Mouse (Mus musculus) heart, embryonic 11.5 days (tissue): ENCODE measurements around the gene Rnf150. TPM values are rescaled to one million over a fixed set of nuclear protein-coding genes. Genes with fewer than 3 reads are reported as not detected.

Source experiments
- ATAC-seq: fragments of 200-750 bp; cut with Nextera tagmentation; replicated peaks from 2 replicates; pipeline ENCODE4 v1.8.0; 2017; ENCODE audit warnings: moderate library complexity; ENCODE audit not compliant: insufficient number of reproducible peaks, low FRiP score, low TSS enrichment
- H3K27ac ChIP-seq: fragments of 300-500 bp; sonication (generic); 2 replicates; pipeline ENCODE4 v1.5.1; 2014; ENCODE audit warnings: mild to moderate bottlenecking, low read depth, low read length
- H3K27me3 ChIP-seq: fragments of 300-500 bp; sonication (generic); 2 replicates; pipeline ENCODE4 v1.6.1; 2014; ENCODE audit warnings: mild to moderate bottlenecking, low read length, mixed read lengths; ENCODE audit not compliant: control insufficient read depth, insufficient read depth
- H3K36me3 ChIP-seq: fragments of 300-500 bp; sonication (generic); 2 replicates; pipeline ENCODE4 v1.6.1; 2014; ENCODE audit warnings: mild to moderate bottlenecking, low read length, moderate library complexity, mixed read lengths; ENCODE audit not compliant: control insufficient read depth, insufficient read depth
- H3K4me1 ChIP-seq: fragments of 300-500 bp; sonication (generic); 2 replicates; pipeline ENCODE4 v1.6.1; 2014; ENCODE audit warnings: low read length; ENCODE audit not compliant: control insufficient read depth, insufficient read depth
- H3K4me2 ChIP-seq: fragments of 300-500 bp; sonication (generic); 2 replicates; pipeline ENCODE4 v1.6.1; 2014; ENCODE audit warnings: mild to moderate bottlenecking, moderate library complexity
- H3K4me3 ChIP-seq: fragments of 300-500 bp; sonication (generic); 2 replicates; pipeline ENCODE4 v1.5.1; 2014; ENCODE audit warnings: low read depth, low read length
- H3K9ac ChIP-seq: fragments of 300-500 bp; sonication (generic); 2 replicates; pipeline ENCODE4 v1.6.1; 2014; ENCODE audit warnings: mild to moderate bottlenecking, low read depth, low read length, moderate library complexity
- H3K9me3 ChIP-seq: fragments of 300-500 bp; sonication (generic); replicated peaks from 2 replicates; pipeline ENCODE4 v1.6.1; 2016; ENCODE audit warnings: low read length; ENCODE audit not compliant: control insufficient read depth
- WGBS: fragments of 180-500 bp; shearing (Covaris S2); extraction: QIAGEN DNeasy Blood & Tissue Kit; methylation state at CpG from one replicate; pipeline ENCODE4 v1.1.7; 2014; ENCODE audit not compliant: insufficient replicate concordance; 5-methylcytosine and 5-hydroxymethylcytosine counted together
- polyA plus RNA-seq: library from polyadenylated mRNA; unstranded; fragments of >200 nt; fragmentation: Nextera tagmentation; extraction: Ambion mirVana; gene quantifications from 2 replicates; pipeline ENCODE4 v1.2.1, GENCODE M21; 2014

The Rnf150 gene
- polyA plus RNA-seq, 1 experiment from 2014 or later, result 1.1 TPM

DNA sequence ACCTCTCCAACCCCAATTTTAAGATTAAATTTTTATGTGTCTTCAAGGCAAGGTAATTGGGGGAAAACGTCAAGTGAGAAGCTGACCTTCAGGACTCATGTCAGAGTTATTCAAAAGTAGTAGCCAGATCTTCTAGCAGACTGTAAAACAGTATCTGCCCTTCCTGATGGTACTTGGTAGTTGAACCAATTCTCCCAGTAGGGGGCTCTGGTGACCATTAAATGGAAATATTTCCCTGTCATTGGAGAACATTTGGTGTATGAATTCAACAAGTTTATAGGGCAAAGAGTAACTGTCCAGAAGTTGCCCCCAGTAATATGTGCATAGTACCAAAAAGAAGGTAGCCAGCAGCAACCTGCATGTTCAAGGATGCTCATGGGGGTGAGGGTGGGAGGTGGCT, 236.9 kb downstream of the Rnf150 start:
- H3K4me2 ChIP-seq, result no peak overlapping the region
- WGBS, result 44% methylated on average over 1 of the region's 1 CpGs
- H3K4me3 ChIP-seq, result no peak overlapping the region
- no peaks in the 10 kb centered on the region for H3K9me3 ChIP-seq
- no peak overlapping the region for H3K27ac ChIP-seq
- no peaks in the 10 kb centered on the region for H3K27me3 ChIP-seq
- no peaks in the 10 kb centered on the region for H3K4me1 ChIP-seq
- no peak overlapping the region for H3K9ac ChIP-seq
- H3K36me3 ChIP-seq, result no peaks in the 10 kb centered on the region
- ATAC-seq, result no peak

- no peak overlapping the region for H3K4me2 ChIP-seq
- no peak overlapping the region for H3K9ac ChIP-seq
- no peaks in the 10 kb centered on the region for H3K9me3 ChIP-seq
- ATAC-seq, result no peak
- no peaks in the 10 kb centered on the region for H3K4me1 ChIP-seq
- 70% methylated on average over 7 of the region's 7 CpGs for WGBS
- no peak overlapping the region for H3K27ac ChIP-seq
- no peaks in the 10 kb centered on the region for H3K36me3 ChIP-seq
- H3K27me3 ChIP-seq, result no peaks in the 10 kb centered on the region
- H3K4me3 ChIP-seq, result no peak overlapping the region
These were observed 239.9 kb downstream of the Rnf150 start for GRCm38 (mm10) chr8:83102957-83103510.

DNA sequence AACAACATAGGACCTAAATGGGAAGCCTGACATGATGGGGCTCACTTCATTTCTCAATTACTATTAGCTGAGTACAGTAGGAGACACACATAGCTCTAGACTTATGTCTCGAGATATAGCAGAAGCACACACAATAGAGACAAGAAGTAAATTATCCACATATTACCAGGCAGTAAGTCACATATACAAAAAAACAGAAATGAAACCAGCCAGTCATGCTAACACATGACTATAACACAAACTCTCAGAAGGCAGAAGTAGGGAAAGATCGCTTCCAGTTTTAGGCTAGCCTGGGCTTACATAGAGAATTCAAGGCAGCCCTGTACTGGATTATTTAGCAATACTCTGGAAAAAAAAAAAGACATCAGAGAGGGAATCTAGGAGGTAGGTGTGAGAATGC, 240.8 kb downstream of the Rnf150 start:
- 80% methylated on average over 2 of the region's 2 CpGs for WGBS
- Histone ChIP-seq H3K4me3 (no peak overlapping the region), H3K27ac (no peak overlapping the region), H3K9me3 (no peaks in the 10 kb centered on the region), H3K27me3 (no peaks in the 10 kb centered on the region), H3K9ac (no peak overlapping the region), H3K4me1 (no peaks in the 10 kb centered on the region), H3K36me3 (no peaks in the 10 kb centered on the region), H3K4me2 (no peak overlapping the region)
- ATAC-seq, result no peak

DNA sequence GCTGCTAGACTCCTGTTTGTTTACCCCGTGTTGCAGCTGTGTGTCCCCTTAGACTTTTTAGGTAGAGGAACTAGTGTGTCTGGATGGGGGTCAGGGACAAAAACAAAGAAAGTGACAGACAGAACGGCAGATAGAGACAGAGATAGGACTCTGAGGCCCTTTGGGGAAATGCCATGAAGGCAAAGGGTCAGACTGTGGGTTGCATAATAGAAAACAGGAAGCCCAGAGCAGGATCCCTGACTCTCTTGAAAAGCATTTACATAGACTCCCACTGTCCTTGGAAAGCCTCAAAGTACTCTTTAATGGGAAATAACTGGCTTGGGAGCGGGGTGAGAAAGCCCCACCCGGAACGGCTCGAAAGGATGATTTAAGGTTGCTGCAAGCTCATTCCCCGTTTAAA, 246.6 kb downstream of the Rnf150 start:
- Histone ChIP-seq H3K4me3 (no peak overlapping the region), H3K36me3 (no peaks in the 10 kb centered on the region), H3K9me3 (no peaks in the 10 kb centered on the region), H3K4me2 (no peak overlapping the region), H3K9ac (no peak overlapping the region), H3K4me1 (no peaks in the 10 kb centered on the region), H3K27ac (no peak overlapping the region), H3K27me3 (no peaks in the 10 kb centered on the region)
- WGBS, result 60% methylated on average over 7 of the region's 7 CpGs
- ATAC-seq, result no peak

- no peak overlapping the region for H3K27ac ChIP-seq
- H3K9ac ChIP-seq, result no peak overlapping the region
- H3K36me3 ChIP-seq, result no peaks in the 10 kb centered on the region
- no peaks in the 10 kb centered on the region for H3K4me1 ChIP-seq
- no peaks in the 10 kb centered on the region for H3K9me3 ChIP-seq
- no peak overlapping the region for H3K4me2 ChIP-seq
- H3K27me3 ChIP-seq, result no peaks in the 10 kb centered on the region
- WGBS, result 73% methylated on average over 5 of the region's 5 CpGs
- ATAC-seq, result no peak
- no peak overlapping the region for H3K4me3 ChIP-seq
These were observed 247.0 kb downstream of the Rnf150 start for GRCm38 (mm10) chr8:83110177-83110576.

DNA sequence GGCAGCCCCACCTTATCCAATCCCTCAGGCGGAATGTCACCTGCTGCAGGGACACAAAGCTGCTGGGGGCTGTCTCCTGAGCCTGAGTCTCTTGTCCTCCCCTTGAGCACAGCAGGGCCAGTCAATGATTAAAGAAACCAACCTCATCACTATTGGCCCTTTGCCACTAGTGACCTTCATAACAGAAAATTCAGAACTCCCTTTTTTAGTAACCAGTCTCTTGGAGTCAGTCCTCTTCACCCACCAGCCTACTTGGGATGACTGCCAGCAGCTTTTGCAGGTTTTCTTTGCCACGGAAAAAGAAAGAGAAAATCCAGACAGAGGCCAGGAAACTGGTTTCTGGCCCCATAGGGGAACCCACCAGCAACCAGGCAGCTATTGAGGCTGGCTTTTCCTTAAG, 271.9 kb downstream of the Rnf150 start:
- Histone ChIP-seq H3K27ac (no peak overlapping the region), H3K9me3 (no peaks in the 10 kb centered on the region), H3K4me2 (no peak overlapping the region), H3K36me3 (no peaks in the 10 kb centered on the region), H3K27me3 (no peaks in the 10 kb centered on the region), H3K4me1 (no peaks in the 10 kb centered on the region), H3K9ac (no peak overlapping the region), H3K4me3 (no peak overlapping the region)
- no peak for ATAC-seq
- 47% methylated on average over 2 of the region's 2 CpGs for WGBS

- no peak for ATAC-seq
- Histone ChIP-seq H3K27me3 (no peaks in the 10 kb centered on the region), H3K27ac (no peak overlapping the region), H3K9ac (no peak overlapping the region), H3K36me3 (no peaks in the 10 kb centered on the region), H3K4me3 (no peak overlapping the region), H3K9me3 (no peaks in the 10 kb centered on the region), H3K4me2 (no peak overlapping the region), H3K4me1 (no peaks in the 10 kb centered on the region)
- 50% methylated on average over 1 of the region's 1 CpGs for WGBS
These were observed 276.9 kb downstream of the Rnf150 start for GRCm38 (mm10) chr8:83140068-83140467.

DNA sequence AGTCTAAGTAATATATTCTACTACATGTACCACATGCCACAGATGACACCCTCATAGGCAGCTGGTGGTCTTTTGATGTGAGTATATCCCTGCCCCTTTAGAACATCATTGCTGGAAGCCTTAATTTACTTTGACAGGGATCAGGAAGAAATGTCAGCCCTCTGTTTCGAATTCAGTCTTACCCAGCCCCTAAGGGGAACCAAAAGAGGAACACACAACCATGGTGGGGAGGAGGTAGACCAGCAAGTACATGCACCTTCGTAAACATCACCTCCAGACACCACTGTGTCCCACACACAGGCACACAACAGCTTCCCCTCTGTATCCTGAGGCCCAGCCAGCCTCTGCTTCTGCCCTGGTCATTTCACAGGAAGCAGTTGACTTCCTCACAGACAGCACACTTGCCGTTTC, 277.6 kb downstream of the Rnf150 start:
- H3K27me3 ChIP-seq, result no peaks in the 10 kb centered on the region
- H3K27ac ChIP-seq, result no peak overlapping the region
- H3K9me3 ChIP-seq, result no peaks in the 10 kb centered on the region
- no peak overlapping the region for H3K4me3 ChIP-seq
- 58% methylated on average over 3 of the region's 3 CpGs for WGBS
- H3K4me1 ChIP-seq, result no peaks in the 10 kb centered on the region
- no peak overlapping the region for H3K4me2 ChIP-seq
- H3K9ac ChIP-seq, result no peak overlapping the region
- no peak for ATAC-seq
- H3K36me3 ChIP-seq, result no peaks in the 10 kb centered on the region
